Mouse (Mus musculus): ENCODE results near the gene Gtf3a.

Gtf3a gene

DNA sequence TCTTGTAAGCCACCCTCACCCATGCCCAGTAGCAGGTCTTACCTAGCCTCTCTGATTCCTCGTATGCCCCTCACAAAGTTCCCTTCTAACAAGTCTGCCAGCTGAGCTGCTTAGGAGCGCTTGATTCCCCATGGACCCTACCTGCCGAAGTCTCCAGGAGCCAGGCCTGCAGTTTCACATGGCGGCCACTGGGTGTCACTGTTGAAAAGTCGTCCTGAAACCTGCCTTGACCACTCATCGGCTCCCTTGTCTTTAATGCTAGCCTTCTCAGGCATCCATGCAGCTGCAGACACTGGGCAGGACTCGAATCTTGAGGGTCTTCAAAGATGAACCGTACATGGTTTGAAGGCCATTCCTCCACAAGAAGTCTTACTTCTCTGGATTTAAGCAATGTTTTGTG is 34.8 kb downstream of the Gtf3a start:
- no peak for DNase-seq (ENCODE audit: low spot score)

DNA sequence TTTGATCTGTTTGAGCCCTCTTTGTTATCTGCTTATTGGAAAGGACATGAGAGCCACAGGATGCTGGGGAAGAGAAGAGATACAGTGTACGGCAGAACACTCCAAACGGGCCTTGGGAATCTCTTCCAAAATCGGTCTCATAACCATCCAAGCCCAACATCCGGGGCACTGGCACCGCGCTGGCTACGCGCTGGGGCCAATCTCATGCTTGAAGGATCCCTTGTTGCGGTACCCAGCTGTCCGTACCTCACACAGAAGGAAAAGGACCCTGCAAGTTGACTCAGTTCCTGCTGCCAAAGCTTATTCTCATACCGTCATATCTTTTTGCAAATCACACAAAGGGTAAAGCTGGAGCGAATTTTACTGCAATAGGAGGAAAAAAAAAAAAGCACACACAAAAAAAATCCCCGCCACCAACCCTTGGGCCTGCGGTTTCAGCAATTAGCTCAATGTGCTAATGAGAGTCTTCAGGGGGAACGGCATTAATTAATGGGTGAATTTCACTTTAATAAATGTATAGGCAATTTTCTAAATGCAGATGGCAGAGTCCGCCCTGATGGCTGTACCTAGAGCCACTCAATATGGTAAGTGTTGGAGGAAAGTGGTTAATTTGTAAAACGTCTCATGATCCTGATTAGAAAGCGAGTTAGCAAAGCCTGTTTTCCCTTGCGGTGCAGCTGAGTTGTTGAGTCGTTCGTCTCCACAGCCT is 37.4 kb downstream of the Gtf3a start:
- DNase-seq (ENCODE audit: low spot score) = no peak

DNA sequence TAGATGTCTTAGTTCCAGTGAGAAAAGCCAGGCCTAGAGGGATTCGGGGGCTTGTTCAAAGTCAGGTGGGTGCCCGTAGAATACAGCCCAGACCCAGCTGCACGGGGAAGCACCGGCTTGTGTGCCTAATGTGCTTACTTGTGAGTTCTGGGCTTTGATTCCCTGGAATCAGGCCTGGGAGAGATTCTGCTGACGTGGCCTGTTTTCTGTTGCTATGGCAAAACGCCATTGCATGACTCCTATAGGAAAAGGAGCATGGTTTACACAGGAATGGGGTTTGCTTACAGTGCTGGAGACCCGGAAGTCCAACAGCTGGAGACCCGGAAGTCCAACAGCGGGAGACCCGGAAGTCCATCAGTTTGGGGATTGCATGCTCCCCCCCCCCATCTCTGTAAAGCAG is 39.1 kb downstream of the Gtf3a start:
- DNase-seq (ENCODE audit: low spot score) = no peak

DNA sequence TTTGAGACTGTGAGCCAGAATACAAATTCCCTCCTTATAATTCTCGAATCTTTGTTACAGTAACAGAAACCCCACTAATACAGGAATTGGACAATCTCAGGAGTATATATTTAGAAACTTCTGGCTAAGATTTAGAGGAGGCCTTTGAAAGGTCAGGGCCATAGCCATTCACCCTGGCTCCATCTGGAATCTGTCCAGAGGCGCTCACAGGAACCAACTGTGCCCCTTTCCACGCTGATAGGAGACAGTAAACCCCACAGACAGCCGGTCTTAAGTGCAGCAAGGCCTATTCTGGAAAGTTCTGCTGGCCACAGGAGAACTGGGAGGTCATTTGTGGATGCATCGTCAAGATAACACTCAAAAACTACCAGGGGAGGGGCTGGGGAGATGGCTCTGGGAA is 40.6 kb downstream of the Gtf3a start:
- no peak for DNase-seq (ENCODE audit: low spot score)

DNA sequence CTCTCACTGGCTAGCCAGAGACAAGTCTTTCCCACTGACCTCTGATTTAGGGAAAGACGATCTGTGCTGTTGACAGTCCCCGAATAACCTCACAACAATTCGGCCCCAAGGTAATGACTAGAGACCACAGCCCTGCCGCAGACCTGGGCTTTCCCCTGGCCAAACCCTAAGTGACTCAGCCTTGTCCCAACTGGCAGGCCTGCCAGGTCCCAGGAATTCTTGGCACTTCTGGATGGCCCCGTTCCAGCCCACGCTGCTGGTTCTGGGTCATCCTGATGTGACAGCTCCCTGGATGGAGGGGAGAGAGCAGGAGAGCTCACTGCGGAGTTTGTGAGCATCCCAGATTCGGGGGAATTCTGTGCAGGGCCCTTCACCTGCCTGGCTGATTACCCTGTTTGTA is 45.1 kb downstream of the Gtf3a start:
- DNase-seq (ENCODE audit: low spot score) = no peak

DNA sequence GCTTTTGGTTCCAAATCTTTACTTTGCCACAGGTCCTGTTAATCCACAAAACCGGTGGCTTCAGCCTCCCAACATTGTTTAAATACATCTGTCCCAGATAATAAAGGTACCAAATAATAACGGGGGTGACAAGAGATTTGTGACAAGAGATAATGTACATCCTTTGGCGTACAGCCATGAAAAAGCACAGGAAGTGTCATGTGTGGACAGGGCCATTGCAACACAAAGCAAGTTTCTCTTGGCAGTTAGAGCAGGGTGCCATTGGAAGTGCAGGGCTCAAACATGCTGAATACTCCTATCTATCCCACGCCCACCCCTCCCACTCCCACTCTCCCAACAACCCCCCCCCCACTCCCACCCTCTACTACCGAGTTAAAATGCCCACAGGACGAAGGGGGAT is 46.5 kb downstream of the Gtf3a start:
- no peak for DNase-seq (ENCODE audit: low spot score)

DNA sequence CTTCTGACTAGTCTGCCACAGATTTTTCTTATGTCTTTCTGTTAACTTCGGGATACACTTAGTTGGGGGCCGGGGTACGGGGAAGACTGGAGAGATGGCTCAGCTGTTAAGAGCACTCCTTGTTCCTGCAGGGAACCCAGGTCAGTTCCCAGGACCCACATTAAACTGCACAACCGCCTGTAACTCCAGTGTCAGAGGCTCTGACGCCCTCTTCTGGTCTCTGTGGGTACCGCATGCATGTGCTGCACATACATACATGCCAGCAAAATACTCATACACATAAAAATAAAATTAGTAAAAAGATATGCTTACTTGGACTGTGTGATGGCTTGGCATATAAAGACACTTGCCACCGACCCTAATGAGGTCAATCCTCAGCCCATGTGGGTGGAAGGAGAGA is 48.4 kb downstream of the Gtf3a start:
- DNase-seq (ENCODE audit: low spot score) = no peak

DNA sequence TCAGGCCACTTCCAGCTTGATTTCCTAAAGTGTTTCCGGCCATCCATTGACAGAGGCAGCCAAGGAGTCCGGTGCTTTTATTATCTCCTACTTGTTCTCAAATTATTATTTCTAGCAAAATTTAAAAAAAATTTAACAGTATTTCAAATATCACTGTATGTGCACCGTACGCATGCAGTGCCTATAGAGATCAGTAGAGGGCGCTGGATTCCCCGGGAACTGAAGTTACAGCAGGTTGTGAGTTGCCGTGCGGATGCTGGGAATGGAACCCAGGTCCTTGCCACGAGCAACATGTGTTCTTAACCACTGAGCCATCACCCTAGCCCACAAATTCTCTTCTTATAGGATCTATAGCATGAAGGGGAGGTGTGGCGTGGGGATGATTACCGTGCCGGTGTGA is 50.3 kb downstream of the Gtf3a start:
- DNase-seq (ENCODE audit: low spot score) = no peak

DNA sequence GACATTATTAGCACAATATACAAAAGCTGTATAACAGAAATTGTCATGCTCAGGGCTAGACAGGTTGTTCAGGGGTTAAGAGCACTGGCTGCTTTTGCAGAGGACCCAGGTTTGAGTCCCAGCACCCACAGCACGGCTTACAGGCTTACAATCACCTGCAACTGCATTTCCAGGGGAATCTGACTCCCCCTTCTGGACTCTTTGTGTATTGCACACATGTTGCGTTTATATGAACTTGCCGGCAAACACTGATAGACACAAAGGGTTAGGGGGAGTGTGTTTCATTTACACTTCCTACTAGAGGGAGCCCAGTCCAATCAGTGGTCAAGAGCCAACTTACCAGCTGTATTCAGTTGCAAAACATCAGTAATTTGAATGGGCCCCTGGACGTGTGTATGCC is 52.9 kb downstream of the Gtf3a start:
- DNase-seq (ENCODE audit: low spot score) = no peak

DNA sequence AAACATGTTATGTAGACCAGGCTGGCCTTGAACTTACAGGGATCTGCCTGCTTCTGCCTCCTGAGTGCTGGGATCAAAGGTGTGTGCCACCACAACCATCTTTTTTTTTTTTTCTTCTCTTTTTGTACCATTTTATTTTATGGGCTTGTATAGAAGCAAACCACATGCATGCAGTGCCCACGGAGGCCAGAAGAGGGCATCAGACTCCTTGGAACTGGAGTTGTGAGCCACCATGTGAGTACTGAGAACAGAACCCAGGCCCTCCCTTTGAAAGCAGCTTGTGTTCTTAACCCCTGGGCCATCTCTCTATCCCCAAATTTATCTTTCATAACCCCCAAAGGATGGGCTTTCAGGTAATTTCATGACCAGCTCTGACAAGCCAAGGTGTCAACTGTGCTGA is 54.8 kb downstream of the Gtf3a start:
- no peak for DNase-seq (ENCODE audit: low spot score)
